Mouse (Mus musculus): ENCODE results near the gene Gpr3. TPM values are rescaled to one million over a fixed set of nuclear protein-coding genes. Genes with fewer than 3 reads are reported as not detected.

Gpr3 gene
- polyA plus RNA-seq, 1 experiment from 2014 or later = not detected

GRCm38 (mm10) chr4:133198337-133199180, 13.8 kb downstream of the Gpr3 start:
- H3K27me3 ChIP-seq = no peaks in the 10 kb centered on the region
- 63% methylated on average over 19 of the region's 19 CpGs for WGBS (ENCODE audit: insufficient replicate concordance)
- peaks cover 42% of the 10 kb centered on the region for H3K4me1 ChIP-seq (replicated peaks)
- no peak overlapping the region for H3K4me2 ChIP-seq
- ATAC-seq (ENCODE audit: insufficient read depth) = no peak
- peaks cover 38% of the 10 kb centered on the region for H3K36me3 ChIP-seq (replicated peaks)
- no peak overlapping the region for H3K27ac ChIP-seq (replicated peaks)
- no peak overlapping the region for H3K4me3 ChIP-seq (replicated peaks)
- H3K9me3 ChIP-seq (replicated peaks) = no peaks in the 10 kb centered on the region
- no peak overlapping the region for H3K9ac ChIP-seq

DNA sequence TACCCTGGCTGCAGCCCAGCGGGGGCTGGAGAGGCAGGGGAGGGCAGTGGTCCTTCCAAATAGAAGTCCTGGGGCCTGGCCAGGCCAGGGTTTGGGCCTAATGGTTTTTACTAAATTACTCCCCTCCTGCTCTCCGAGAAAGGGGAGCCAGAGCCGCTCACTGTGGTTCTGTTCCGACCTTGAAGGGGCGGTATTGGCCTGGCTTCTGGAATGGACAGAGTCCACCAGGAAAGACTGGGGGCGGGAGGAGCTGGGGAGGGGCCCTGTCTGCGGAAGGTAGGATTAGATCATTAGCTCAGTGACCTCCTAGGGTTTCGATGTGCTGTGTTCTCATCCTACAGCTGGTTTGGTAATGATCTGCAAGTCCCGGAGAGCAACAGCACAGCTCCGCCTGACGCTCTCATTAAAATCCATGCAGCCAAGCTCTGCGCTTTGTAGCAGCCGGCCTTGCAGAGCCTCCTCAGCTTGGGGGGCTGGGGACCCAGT, 14.5 kb downstream of the Gpr3 start:
- 77% methylated on average over 13 of the region's 13 CpGs for WGBS (ENCODE audit: insufficient replicate concordance)
- Histone ChIP-seq H3K4me3 (replicated peaks) (no peak overlapping the region), H3K4me1 (replicated peaks) (peaks cover 42% of the 10 kb centered on the region), H3K9ac (no peak overlapping the region), H3K27me3 (no peaks in the 10 kb centered on the region), H3K27ac (replicated peaks) (no peak overlapping the region), H3K4me2 (no peak overlapping the region), H3K36me3 (replicated peaks) (peaks cover 45% of the 10 kb centered on the region), H3K9me3 (replicated peaks) (no peaks in the 10 kb centered on the region)
- peak; percentile 36; the same call in 1 of the 2 replicates for ATAC-seq (ENCODE audit: insufficient read depth)

DNA sequence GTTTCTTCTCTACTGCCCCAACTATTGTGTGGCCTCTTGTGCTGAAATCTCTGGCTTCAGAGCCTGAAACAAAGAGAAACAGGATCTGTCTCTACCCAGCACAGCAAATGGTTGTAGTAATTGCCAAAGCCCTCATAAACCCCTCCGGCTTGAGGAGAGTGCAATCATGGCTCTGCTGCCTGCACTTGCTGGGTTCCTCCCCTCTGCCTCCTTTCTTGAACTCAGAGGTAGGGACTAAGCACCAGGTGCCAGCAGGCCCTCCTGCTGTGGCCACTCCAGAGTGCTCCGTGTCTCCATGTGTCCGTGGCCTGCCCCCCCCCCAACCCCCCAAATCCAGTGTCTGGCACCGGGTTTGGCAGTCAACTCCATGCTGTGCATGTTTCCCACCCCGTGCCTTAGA, 15.0 kb downstream of the Gpr3 start:
- no peak overlapping the region for H3K9ac ChIP-seq
- no peak overlapping the region for H3K27ac ChIP-seq (replicated peaks)
- WGBS (ENCODE audit: insufficient replicate concordance) = 57% methylated on average over 5 of the region's 5 CpGs
- no peaks in the 10 kb centered on the region for H3K9me3 ChIP-seq (replicated peaks)
- H3K4me1 ChIP-seq (replicated peaks) = peaks cover 42% of the 10 kb centered on the region
- no peak overlapping the region for H3K4me2 ChIP-seq
- no peak overlapping the region for H3K4me3 ChIP-seq (replicated peaks)
- ATAC-seq (ENCODE audit: insufficient read depth) = no peak
- H3K36me3 ChIP-seq (replicated peaks) = peaks cover 50% of the 10 kb centered on the region
- H3K27me3 ChIP-seq = no peaks in the 10 kb centered on the region

- no peak overlapping the region for H3K27ac ChIP-seq (replicated peaks)
Measured at GRCm38 (mm10) chr4:133196852-133197251, 15.5 kb downstream of the Gpr3 start.

GRCm38 (mm10) chr4:133196136-133196535, 16.2 kb downstream of the Gpr3 start:
- Histone ChIP-seq H3K4me1 (replicated peaks) (peaks cover 39% of the 10 kb centered on the region), H3K36me3 (replicated peaks) (peaks cover 62% of the 10 kb centered on the region), H3K4me3 (replicated peaks) (no peak overlapping the region), H3K27me3 (no peaks in the 10 kb centered on the region), H3K27ac (replicated peaks) (no peak overlapping the region), H3K9me3 (replicated peaks) (no peaks in the 10 kb centered on the region), H3K9ac (no peak overlapping the region), H3K4me2 (no peak overlapping the region)
- WGBS (ENCODE audit: insufficient replicate concordance) = 66% methylated on average over 2 of the region's 2 CpGs
- no peak for ATAC-seq (ENCODE audit: insufficient read depth)

More at GRCm38 (mm10) chr4:133196852-133197251, 15.5 kb downstream of the Gpr3 start:
- Histone ChIP-seq H3K9ac (no peak overlapping the region), H3K4me3 (replicated peaks) (no peak overlapping the region), H3K4me2 (no peak overlapping the region), H3K4me1 (replicated peaks) (peaks cover 42% of the 10 kb centered on the region), H3K36me3 (replicated peaks) (peaks cover 55% of the 10 kb centered on the region), H3K27me3 (no peaks in the 10 kb centered on the region), H3K9me3 (replicated peaks) (no peaks in the 10 kb centered on the region)
- 76% methylated on average over 7 of the region's 7 CpGs for WGBS (ENCODE audit: insufficient replicate concordance)
- ATAC-seq (ENCODE audit: insufficient read depth) = no peak

- Histone ChIP-seq H3K9ac (no peak overlapping the region), H3K9me3 (replicated peaks) (no peaks in the 10 kb centered on the region), H3K36me3 (replicated peaks) (peaks cover 73% of the 10 kb centered on the region), H3K4me3 (replicated peaks) (no peak overlapping the region), H3K4me2 (no peak overlapping the region), H3K27me3 (no peaks in the 10 kb centered on the region), H3K4me1 (replicated peaks) (peaks cover 29% of the 10 kb centered on the region), H3K27ac (replicated peaks) (no peak overlapping the region)
- no peak for ATAC-seq (ENCODE audit: insufficient read depth)
- 60% methylated on average over 4 of the region's 4 CpGs for WGBS (ENCODE audit: insufficient replicate concordance)
Measured at GRCm38 (mm10) chr4:133195014-133195413, 17.3 kb downstream of the Gpr3 start.

- no peaks in the 10 kb centered on the region for H3K9me3 ChIP-seq (replicated peaks)
- no peak overlapping the region for H3K4me3 ChIP-seq (replicated peaks)
- H3K4me2 ChIP-seq = no peak overlapping the region
- peaks cover 24% of the 10 kb centered on the region for H3K4me1 ChIP-seq (replicated peaks)
- WGBS (ENCODE audit: insufficient replicate concordance) = 85% methylated on average over 11 of the region's 11 CpGs
- H3K27me3 ChIP-seq = no peaks in the 10 kb centered on the region
- no peak for ATAC-seq (ENCODE audit: insufficient read depth)
- H3K9ac ChIP-seq = no peak overlapping the region
- H3K27ac ChIP-seq (replicated peaks) = no peak overlapping the region
- H3K36me3 ChIP-seq (replicated peaks) = peaks cover 79% of the 10 kb centered on the region
Measured at GRCm38 (mm10) chr4:133194482-133194881, 17.9 kb downstream of the Gpr3 start.

DNA sequence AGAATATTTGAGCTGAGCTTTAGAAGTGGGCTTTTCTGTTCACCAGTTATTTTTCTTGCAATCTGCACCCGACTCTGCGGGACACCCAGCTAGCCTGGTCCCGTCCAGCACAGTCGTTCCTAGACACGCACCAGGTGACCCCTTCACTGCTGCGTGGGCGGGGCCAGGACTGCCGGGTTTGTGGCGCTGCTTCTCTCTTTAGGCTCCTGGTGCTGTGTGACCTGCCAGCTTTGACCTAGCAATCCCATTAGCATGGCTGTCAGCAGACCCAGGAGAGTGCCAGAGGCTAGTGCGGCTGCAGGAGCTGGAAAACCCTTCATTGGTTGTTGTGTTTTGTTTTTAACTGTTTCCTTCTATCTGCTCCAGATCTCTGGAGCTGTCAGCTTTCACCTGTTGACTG, 22.9 kb downstream of the Gpr3 start:
- Histone ChIP-seq H3K27me3 (no peaks in the 10 kb centered on the region), H3K4me3 (replicated peaks) (no peak overlapping the region), H3K36me3 (replicated peaks) (peaks cover 97% of the 10 kb centered on the region)

DNA sequence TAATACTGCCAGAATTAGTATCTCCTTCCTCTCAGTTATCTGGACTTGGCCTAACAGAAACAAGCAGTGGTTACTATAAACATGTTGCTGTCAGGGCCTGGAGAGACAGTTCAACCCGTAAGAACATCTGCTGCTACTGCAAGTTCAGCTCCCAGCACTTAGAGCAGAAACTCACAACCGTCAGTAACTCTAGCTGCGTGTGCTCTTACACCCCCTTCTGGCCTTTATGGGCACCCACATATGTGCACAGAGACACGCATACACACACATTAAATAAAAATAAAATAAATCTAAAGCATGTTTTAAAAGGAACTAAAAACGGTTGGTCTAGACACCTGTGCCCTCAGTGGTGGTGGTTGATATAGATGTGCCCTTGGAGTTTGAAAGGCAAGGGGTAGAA, 25.5 kb downstream of the Gpr3 start:
- Histone ChIP-seq H3K4me1 (replicated peaks) (peaks cover 25% of the 10 kb centered on the region), H3K9ac (no peak overlapping the region), H3K36me3 (replicated peaks) (peaks cover 85% of the 10 kb centered on the region), H3K27ac (replicated peaks) (no peak overlapping the region), H3K9me3 (replicated peaks) (no peaks in the 10 kb centered on the region), H3K4me3 (replicated peaks) (no peak overlapping the region), H3K27me3 (no peaks in the 10 kb centered on the region), H3K4me2 (no peak overlapping the region)
- ATAC-seq (ENCODE audit: insufficient read depth) = no peak
- WGBS (ENCODE audit: insufficient replicate concordance) = 82% methylated on average over 5 of the region's 5 CpGs

More for the DNA sequence above, 22.9 kb downstream of the Gpr3 start:
- 81% methylated on average over 10 of the region's 10 CpGs for WGBS (ENCODE audit: insufficient replicate concordance)
- peaks cover 11% of the 10 kb centered on the region for H3K4me1 ChIP-seq (replicated peaks)
- no peak overlapping the region for H3K27ac ChIP-seq (replicated peaks)
- no peak overlapping the region for H3K9ac ChIP-seq
- ATAC-seq (ENCODE audit: insufficient read depth) = no peak
- H3K4me2 ChIP-seq = no peak overlapping the region
- H3K9me3 ChIP-seq (replicated peaks) = no peaks in the 10 kb centered on the region

- WGBS (ENCODE audit: insufficient replicate concordance) = 87% methylated on average over 8 of the region's 8 CpGs
Measured at GRCm38 (mm10) chr4:133185893-133186292, 26.4 kb downstream of the Gpr3 start.

DNA sequence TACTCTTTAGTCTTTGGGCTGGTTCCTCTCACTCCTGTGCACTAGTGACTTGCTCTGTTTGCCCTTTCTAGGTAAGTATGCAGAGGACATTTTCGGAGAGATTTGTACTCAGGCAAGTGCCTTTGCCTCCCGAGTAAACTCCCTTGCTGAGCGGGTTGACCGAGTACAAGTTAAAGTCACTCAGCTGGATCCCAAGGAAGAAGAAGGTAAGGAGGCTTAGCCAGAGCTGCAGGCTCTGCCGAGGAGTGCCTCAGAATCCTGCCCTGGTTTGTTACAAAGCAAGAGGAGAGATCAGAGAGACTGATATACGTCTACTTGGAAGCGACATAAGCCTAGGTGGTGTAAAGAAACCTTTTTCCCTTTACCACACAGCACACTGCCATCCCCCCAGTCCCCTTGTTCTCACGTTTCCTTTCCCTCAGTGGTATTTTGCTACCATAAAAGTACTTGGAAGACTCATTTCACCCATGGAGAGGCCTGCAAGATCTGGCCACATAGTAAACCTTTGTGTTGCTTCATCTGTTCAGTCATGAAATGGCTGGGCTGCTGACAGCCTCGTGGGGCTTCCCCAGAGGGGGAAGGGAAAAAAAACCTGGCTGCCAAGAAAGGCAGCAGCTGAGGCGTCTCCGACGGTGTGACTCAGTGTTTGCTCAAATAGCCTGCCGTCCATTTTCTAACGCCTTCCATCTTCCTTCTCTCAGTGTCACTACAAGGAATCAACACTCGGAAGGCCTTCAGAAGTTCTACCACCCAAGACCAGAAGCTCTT, 27.3 kb downstream of the Gpr3 start:
- H3K4me3 ChIP-seq (replicated peaks) = no peak overlapping the region
- WGBS (ENCODE audit: insufficient replicate concordance) = 67% methylated on average over 15 of the region's 15 CpGs
- 0 out of 2 replicates have a peak overlapping the region, but pooled peaks have one; percentile 4 for H3K4me2 ChIP-seq
- no peak; the same call in 1 of the 2 replicates for ATAC-seq (ENCODE audit: insufficient read depth)
- H3K9ac ChIP-seq = no peak overlapping the region
- peak overlapping the region; percentile 56 for H3K27ac ChIP-seq (replicated peaks)
- H3K36me3 ChIP-seq (replicated peaks) = peaks cover 82% of the 10 kb centered on the region
- H3K27me3 ChIP-seq = no peaks in the 10 kb centered on the region
- H3K4me1 ChIP-seq (replicated peaks) = peaks cover 25% of the 10 kb centered on the region
- H3K9me3 ChIP-seq (replicated peaks) = no peaks in the 10 kb centered on the region

More at GRCm38 (mm10) chr4:133185893-133186292, 26.4 kb downstream of the Gpr3 start:
- Histone ChIP-seq H3K4me1 (replicated peaks) (peaks cover 25% of the 10 kb centered on the region), H3K9me3 (replicated peaks) (no peaks in the 10 kb centered on the region), H3K27ac (replicated peaks) (no peak overlapping the region), H3K4me2 (no peak overlapping the region), H3K36me3 (replicated peaks) (peaks cover 84% of the 10 kb centered on the region), H3K4me3 (replicated peaks) (no peak overlapping the region), H3K9ac (no peak overlapping the region), H3K27me3 (no peaks in the 10 kb centered on the region)
- ATAC-seq (ENCODE audit: insufficient read depth) = no peak
